Comparison of ENCODE assay signal across 8 mouse cellular contexts in genomic region chr17:8164701-8165607, GRCm38 (mm10). TPM values are rescaled to one million over a fixed set of nuclear protein-coding genes. Genes with fewer than 3 reads are reported as not detected.
DNase-seq lines count a peak whose midpoint lies in the region; ATAC-seq lines count a peak whose summit lies in the region.
"Not testable (repeated sequence)": the region's sequence is repeated elsewhere in the genome, so short reads cannot be mapped to it uniquely, and the experiment has no call there.

TSS of gene Fgfr1op (plus strand) at chr17:8165501.

- peaks cover 12% of the 10 kb centered on the region for H3K36me3 ChIP-seq in heart, embryonic 10.5 days
- H3K36me3 ChIP-seq in megakaryocyte, embryonic 14.5 days (replicated peaks; ENCODE audit: low read length) = peaks cover 15% of the 10 kb centered on the region

- DNase-seq in 416B (ENCODE audit: low read depth) = peak; percentile 64
- peak in 1 of 2 experiments; percentile 9 for DNase-seq in adrenal gland, postnatal 36 days
- not testable (repeated sequence) for DNase-seq in heart, embryonic 10.5 days (ENCODE audit: low spot score)
- peak; percentile 91 for DNase-seq in kidney, adult 18-20 months
- DNase-seq in left cerebral cortex, postnatal 36 days (ENCODE audit: low spot score in 2 of 2) = peak; percentile 82 to 86
- DNase-seq in right cerebral cortex, adult 2 months (ENCODE audit: low spot score in 2 of 2) = peak; percentile 68 to 83

- H3K9me3 ChIP-seq in heart, embryonic 10.5 days; megakaryocyte, embryonic 14.5 days: not testable (repeated sequence)

- not testable (repeated sequence) for H3K27me3 ChIP-seq in heart, embryonic 10.5 days (ENCODE audit: insufficient read depth, poor library complexity, severe bottlenecking); megakaryocyte, embryonic 14.5 days (replicated peaks)

- peak within 1 kb of the TSS; percentile 77; the same call in 1 of the 2 replicates for H3K27ac ChIP-seq in heart, embryonic 10.5 days

- intact Hi-C loops in left cerebral cortex, postnatal 36 days (cut with DNase I) = not testable (repeated sequence)

- peak; percentile 92 for ATAC-seq in erythroid progenitor cell, adult 5-6 weeks (replicated peaks; ENCODE audit: low FRiP score, poor library complexity, severe bottlenecking)

- WGBS in heart, embryonic 10.5 days = 2% methylated on average over 20 of the region's 55 CpGs

- H3K4me3 ChIP-seq in heart, embryonic 10.5 days = peak within 1 kb of the TSS; percentile 61
- peak within 1 kb of the TSS; percentile 91 for H3K4me3 ChIP-seq in megakaryocyte, embryonic 14.5 days (replicated peaks)

- not testable (repeated sequence) for H3K4me1 ChIP-seq in heart, embryonic 10.5 days; megakaryocyte, embryonic 14.5 days

RNA-seq across cellular contexts. Expression of gene Fgfr1op, which starts in this region (rescaled TPM):
- 10 to 100 TPM; 21.9 to 24.5 TPM for total RNA-seq in adrenal gland, postnatal 36 days (2021)
- 23.5 and 24.1 TPM in 2 replicates for total RNA-seq in erythroid progenitor cell, adult 5-6 weeks (2015; ENCODE audit: low replicate concordance)
- total RNA-seq in erythroid progenitor cell, adult 5-6 weeks (2017; ENCODE audit: low replicate concordance) = 28.3 and 34.7 TPM in 2 replicates
- polyA plus RNA-seq in heart, embryonic 10.5 days (2016; fragmentation: Nextera tagmentation; extraction: Ambion mirVana) = 24.9 and 30.8 TPM in 2 replicates
- total RNA-seq in left cerebral cortex, postnatal 36 days (2021) = 10 to 100 TPM; 16.4 to 18.1 TPM
- 2.2 TPM in 1 of 2 replicates, not detected in the other for polyA plus RNA-seq in megakaryocyte, embryonic 14.5 days (2012; ENCODE audit: insufficient read depth, low replicate concordance)
